Mouse (Mus musculus) hindbrain, embryonic 15.5 days (tissue): ENCODE data around the gene Gjc2. TPM values are rescaled to one million over a fixed set of nuclear protein-coding genes. Genes with fewer than 3 reads are reported as not detected.

Experiments
- ATAC-seq: fragments of 200-750 bp; cut with Nextera tagmentation; 2 replicates; pipeline ENCODE4 v1.8.0; 2017; ENCODE audit warnings: low read depth, moderate number of reproducible peaks, moderate TSS enrichment; ENCODE audit not compliant: low FRiP score
- H3K27ac ChIP-seq: fragments of 300-500 bp; sonication (generic); replicated peaks from 2 replicates; pipeline ENCODE4 v1.5.1; 2015; ENCODE audit warnings: mild to moderate bottlenecking, inconsistent platforms
- H3K27me3 ChIP-seq: fragments of 300-500 bp; sonication (generic); 2 replicates; pipeline ENCODE4 v1.6.1; 2015; ENCODE audit warnings: control low read depth, inconsistent platforms
- H3K36me3 ChIP-seq: fragments of 300-500 bp; sonication (generic); 2 replicates; pipeline ENCODE4 v1.6.1; 2015; ENCODE audit warnings: control low read depth, inconsistent platforms
- H3K4me1 ChIP-seq: fragments of 300-500 bp; sonication (generic); replicated peaks from 2 replicates; pipeline ENCODE4 v1.6.1; 2015; ENCODE audit warnings: control low read depth, inconsistent platforms
- H3K4me2 ChIP-seq: fragments of 300-500 bp; sonication (generic); 2 replicates; pipeline ENCODE4 v1.6.1; 2015; ENCODE audit warnings: moderate library complexity, mild to moderate bottlenecking, inconsistent platforms
- H3K4me3 ChIP-seq: fragments of 300-500 bp; sonication (generic); 2 replicates; pipeline ENCODE4 v1.5.1; 2015; ENCODE audit warnings: mild to moderate bottlenecking, inconsistent platforms
- H3K9ac ChIP-seq: fragments of 300-500 bp; sonication (generic); 2 replicates; pipeline ENCODE4 v1.6.1; 2015; ENCODE audit warnings: inconsistent platforms
- H3K9me3 ChIP-seq: fragments of 300-500 bp; sonication (generic); 2 replicates; pipeline ENCODE4 v1.6.1; 2016; ENCODE audit warnings: control low read depth, inconsistent platforms
- WGBS: fragments of 180-500 bp; shearing (Covaris S2); methylation state at CpG from one replicate; pipeline ENCODE4 v1.1.7; 2015; 5-methylcytosine and 5-hydroxymethylcytosine counted together
- polyA plus RNA-seq: library from polyadenylated mRNA; unstranded; fragments of >200 nt; fragmentation: Nextera tagmentation; extraction: Ambion mirVana; gene quantifications from 2 replicates; pipeline ENCODE4 v1.2.1, GENCODE M21; 2015

The Gjc2 gene
- polyA plus RNA-seq, 1 experiment from 2014 or later: 0.39 TPM

DNA sequence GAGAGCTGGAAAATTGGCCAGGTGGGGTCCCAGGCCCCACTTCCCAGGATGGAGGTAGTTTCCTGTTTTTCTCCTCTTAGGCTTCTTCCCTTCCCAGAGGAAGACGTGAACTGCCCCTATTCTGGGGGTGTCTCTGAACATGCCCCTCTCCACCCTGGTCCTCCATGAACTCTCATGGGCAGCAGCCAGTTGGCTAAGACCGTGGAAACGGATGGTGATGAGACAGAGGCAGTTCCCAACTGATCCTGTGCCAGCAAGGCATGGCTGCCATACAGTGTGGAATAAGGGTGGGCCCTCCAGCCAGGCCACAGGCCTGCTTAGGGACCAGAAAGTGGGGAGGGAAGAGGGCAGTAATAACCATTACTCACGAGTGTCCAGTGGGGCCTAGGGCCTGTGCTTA, 12.5 kb downstream of the Gjc2 start:
- Histone ChIP-seq H3K27ac (no peak overlapping the region), H3K36me3 (no peaks in the 10 kb centered on the region), H3K9me3 (no peaks in the 10 kb centered on the region), H3K27me3 (peaks cover 17% of the 10 kb centered on the region), H3K4me1 (no peaks in the 10 kb centered on the region), H3K4me3 (no peak overlapping the region), H3K9ac (no peak overlapping the region), H3K4me2 (no peak overlapping the region)
- WGBS: 63% methylated on average over 4 of the region's 4 CpGs
- ATAC-seq: no peak

GRCm38 (mm10) chr11:59169807-59170206, 13.2 kb downstream of the Gjc2 start:
- no peaks in the 10 kb centered on the region for H3K36me3 ChIP-seq
- no peak overlapping the region for H3K9ac ChIP-seq
- H3K4me1 ChIP-seq: no peaks in the 10 kb centered on the region
- H3K27ac ChIP-seq: no peak overlapping the region
- H3K9me3 ChIP-seq: no peaks in the 10 kb centered on the region
- peaks cover 9% of the 10 kb centered on the region for H3K27me3 ChIP-seq
- ATAC-seq: no peak
- H3K4me3 ChIP-seq: no peak overlapping the region
- WGBS: 73% methylated on average over 3 of the region's 3 CpGs
- H3K4me2 ChIP-seq: no peak overlapping the region

DNA sequence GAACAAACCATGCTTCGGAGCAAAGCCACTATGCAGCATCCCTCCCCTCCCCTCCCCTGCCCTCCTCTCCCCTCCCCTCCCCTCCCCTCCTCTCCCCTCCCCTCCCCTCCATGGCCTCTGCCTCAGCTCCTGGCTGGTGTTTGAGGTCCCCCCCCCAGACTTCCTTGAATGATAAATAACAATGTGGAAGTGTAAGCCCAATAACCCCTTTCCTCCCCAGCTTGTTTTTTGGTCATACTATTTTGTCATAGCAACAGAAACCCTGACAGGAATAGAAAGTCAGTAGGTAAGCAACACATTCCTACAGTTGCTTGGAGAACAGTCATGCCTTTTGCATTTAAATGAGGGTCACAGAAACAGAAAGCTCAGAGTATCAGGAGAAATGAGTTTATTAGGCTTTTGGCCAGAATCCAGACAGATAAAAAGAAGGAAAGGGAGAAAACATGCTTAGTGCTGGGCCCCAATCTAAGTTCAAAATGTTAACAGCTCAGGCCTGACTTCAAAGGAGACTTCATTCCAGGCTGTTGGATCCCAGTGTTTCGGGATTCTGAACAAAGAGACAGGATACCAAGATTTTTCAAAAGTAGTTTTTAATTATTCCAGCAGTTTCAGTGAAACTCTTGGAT, 17.3 kb downstream of the Gjc2 start:
- Histone ChIP-seq H3K9ac (no peak overlapping the region), H3K4me1 (peaks cover 19% of the 10 kb centered on the region), H3K4me2 (no peak overlapping the region), H3K9me3 (no peaks in the 10 kb centered on the region), H3K4me3 (no peak overlapping the region), H3K27ac (0 out of 2 replicates have a peak overlapping the region, but pooled peaks have one; percentile 38), H3K27me3 (no peaks in the 10 kb centered on the region), H3K36me3 (no peaks in the 10 kb centered on the region)
- ATAC-seq: no peak
- 32% methylated on average over 2 of the region's 2 CpGs for WGBS

DNA sequence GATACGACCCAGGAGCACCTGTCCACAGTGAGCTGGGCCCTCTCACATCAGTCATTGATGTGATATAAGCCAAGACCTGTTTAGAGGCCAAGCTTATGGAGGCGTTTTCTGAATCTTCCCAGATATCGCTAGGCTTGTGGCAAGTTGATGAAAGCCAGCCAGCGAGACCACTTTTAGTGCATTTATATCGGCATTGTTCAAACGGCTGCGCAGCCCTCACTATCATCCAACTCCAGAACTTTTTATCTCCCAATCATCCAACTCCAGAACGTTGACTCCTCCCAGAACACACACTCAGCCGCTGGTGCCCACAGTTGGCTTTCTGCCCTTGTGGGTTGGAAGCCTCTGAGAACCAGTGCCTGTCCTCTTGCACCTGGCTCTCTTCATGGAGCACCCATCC, 18.6 kb downstream of the Gjc2 start:
- Histone ChIP-seq H3K4me1 (peaks cover 19% of the 10 kb centered on the region), H3K36me3 (no peaks in the 10 kb centered on the region), H3K9ac (no peak overlapping the region), H3K27me3 (no peaks in the 10 kb centered on the region), H3K4me2 (peak overlapping the region; percentile 78), H3K4me3 (peak overlapping the region; percentile 65; the same call in 1 of the 2 replicates), H3K27ac (peak overlapping the region; percentile 99), H3K9me3 (no peaks in the 10 kb centered on the region)
- no peak for ATAC-seq
- WGBS: 86% methylated on average over 9 of the region's 9 CpGs

DNA sequence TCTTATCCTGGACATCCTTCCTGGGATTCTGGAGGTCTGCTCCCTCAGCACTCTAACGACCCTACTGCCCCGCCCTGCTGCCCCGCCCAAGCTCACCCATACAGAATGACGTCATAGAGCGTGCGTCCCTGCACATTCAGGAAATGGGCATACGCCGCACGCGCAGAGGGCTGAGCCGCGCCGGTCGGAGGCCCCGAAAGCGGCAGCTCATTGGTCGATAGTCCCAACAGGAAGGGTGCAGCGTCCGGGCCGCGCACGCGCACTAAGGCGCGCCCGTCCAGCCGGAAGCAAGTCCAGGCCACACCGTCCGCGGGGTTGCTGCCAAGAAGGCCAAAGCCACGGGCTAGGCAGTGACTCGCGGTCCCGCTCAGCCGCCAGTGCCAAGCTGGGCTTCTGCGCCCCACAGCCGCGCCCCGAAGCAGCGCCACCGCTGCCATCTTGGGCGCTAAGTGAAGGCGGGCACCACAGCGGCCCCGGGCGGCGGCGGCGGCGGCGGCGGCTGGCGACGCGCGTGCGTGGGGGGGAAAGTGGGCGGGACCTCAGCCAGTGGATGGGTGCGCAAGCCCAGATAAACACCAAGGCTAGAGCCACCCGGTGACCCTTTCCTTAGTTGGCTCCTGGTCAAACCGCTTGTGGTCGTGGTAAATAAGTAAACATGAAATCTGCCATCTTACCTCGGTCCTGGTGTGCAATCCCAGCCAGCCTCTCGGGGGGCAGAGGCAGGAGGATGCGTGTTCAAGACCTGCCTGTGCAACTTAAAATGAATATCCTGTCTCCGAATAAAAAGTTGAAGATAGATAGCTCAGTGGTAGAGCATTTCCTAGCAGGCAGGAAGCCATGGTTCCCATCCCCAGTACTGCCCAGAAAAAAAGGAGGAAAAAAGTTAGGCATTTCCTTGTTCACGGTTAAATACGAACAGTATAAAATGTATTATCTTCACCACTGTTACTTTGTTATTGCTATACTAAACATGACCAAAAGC, 19.5 kb downstream of the Gjc2 start, which contains the start of gene Iba57:
Gene Iba57, minus strand, starts transcription at position 485 of the 982 bp plus-strand sequence.
- WGBS: 4% methylated on average over 66 of the region's 68 CpGs
- H3K27ac ChIP-seq: peak within 1 kb of the TSS; percentile 99

DNA sequence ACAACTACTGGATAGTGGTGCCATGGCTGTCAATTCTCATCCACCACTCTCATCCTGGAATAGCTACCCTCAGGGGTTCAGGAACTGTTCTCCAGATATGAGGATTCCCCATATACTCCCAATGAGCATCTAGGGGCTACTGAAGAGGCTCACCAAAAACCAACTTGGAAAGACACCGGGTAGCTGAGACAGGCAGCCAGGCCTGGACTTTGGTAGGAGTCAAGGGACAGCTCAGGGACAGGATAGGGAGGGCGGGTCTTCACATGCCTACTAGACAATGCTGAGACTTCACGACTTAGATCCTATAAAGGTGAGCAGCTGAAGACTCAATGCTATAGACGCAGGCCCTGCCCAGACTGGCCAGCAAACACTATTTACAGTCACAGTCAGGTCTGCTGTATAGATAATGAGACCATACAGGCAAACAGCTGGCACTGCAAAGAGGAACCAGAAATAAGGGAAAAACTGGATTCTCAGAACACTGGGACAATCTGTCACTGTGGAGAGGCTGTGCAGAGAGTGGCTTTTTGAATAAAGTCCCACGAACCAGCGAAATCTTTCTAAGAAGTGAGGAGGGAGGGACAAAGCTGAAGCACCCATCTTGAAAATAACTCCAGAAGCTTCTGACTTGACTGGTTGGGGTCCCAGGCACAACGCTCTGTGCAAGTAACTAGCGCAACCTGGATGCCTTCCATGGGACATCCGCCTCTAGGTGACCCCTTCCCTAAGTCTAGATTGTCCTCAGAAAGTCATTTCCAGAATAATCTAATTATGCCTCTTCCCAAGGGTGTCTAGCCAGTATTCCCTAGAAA, 20.4 kb downstream of the Gjc2 start:
- no peak for ATAC-seq
- Histone ChIP-seq H3K9ac (peak overlapping the region; percentile 52), H3K4me2 (peak overlapping the region; percentile 78), H3K27me3 (no peaks in the 10 kb centered on the region), H3K4me1 (peaks cover 19% of the 10 kb centered on the region), H3K27ac (peak overlapping the region; percentile 99), H3K9me3 (no peaks in the 10 kb centered on the region), H3K4me3 (peak overlapping the region; percentile 65), H3K36me3 (peaks cover 4% of the 10 kb centered on the region; the same call in 1 of the 2 replicates)
- WGBS: 67% methylated on average over 9 of the region's 9 CpGs

More for the DNA sequence above, 19.5 kb downstream of the Gjc2 start, which contains the start of gene Iba57:
- Histone ChIP-seq H3K9me3 (no peaks in the 10 kb centered on the region), H3K4me2 (peak within 1 kb of the TSS; percentile 78), H3K27me3 (no peaks in the 10 kb centered on the region), H3K4me3 (peak within 1 kb of the TSS; percentile 65), H3K9ac (peak within 1 kb of the TSS; percentile 85), H3K4me1 (peaks cover 19% of the 10 kb centered on the region), H3K36me3 (no peaks in the 10 kb centered on the region)
- peak; percentile 98 for ATAC-seq

DNA sequence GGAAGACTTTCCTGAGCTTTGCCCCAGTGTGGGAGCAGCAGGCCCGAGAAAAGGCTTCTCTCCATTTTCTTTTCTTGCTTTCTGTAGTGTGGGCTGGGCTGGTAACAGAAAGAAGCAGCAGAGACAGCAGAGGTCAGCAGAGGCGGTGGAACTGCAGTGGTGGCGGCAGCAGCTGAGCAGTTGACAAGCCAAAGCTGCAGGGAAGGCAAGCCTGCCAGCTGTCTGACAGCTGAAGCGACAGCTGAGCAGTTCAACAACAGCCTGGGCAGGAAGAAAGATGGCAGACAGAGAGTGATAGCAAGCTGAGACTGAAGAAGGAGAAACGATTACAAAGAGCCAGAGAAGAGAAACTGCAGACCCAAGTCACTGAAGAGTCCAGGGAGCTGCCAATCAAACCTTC, 21.6 kb downstream of the Gjc2 start:
- 69% methylated on average over 5 of the region's 5 CpGs for WGBS
- no peak overlapping the region for H3K27ac ChIP-seq
- H3K9ac ChIP-seq: no peak overlapping the region
- no peak overlapping the region for H3K4me2 ChIP-seq
- peaks cover 11% of the 10 kb centered on the region; the same call in 1 of the 2 replicates for H3K36me3 ChIP-seq
- H3K4me3 ChIP-seq: no peak overlapping the region
- H3K4me1 ChIP-seq: peaks cover 19% of the 10 kb centered on the region
- H3K9me3 ChIP-seq: no peaks in the 10 kb centered on the region
- ATAC-seq: no peak
- no peaks in the 10 kb centered on the region for H3K27me3 ChIP-seq

DNA sequence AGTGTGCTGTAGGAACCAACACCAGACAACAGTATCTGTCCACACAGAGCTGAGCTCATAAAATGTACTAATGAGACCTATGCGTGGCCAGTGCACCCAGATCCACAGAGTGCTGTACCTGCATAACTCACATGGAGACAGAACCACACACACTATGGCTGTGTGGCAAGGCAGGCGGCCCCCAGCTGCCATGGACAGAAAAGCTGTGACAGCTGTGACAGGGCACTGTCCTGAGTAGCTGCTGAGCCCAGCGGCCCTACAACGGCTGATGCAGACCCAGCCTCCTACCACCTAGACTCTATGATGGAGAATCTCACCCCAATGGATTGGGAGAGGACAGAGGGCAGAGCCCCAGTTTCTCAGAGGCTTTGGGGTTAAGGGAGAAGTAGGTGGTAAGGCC, 23.5 kb downstream of the Gjc2 start:
- Histone ChIP-seq H3K27me3 (no peaks in the 10 kb centered on the region), H3K4me1 (peaks cover 19% of the 10 kb centered on the region), H3K4me2 (no peak overlapping the region), H3K9me3 (no peaks in the 10 kb centered on the region), H3K27ac (no peak overlapping the region), H3K36me3 (peaks cover 11% of the 10 kb centered on the region; the same call in 1 of the 2 replicates), H3K4me3 (no peak overlapping the region), H3K9ac (no peak overlapping the region)
- WGBS: 80% methylated on average over 4 of the region's 4 CpGs
- ATAC-seq: no peak

GRCm38 (mm10) chr11:59159099-59159498, 23.9 kb downstream of the Gjc2 start:
- Histone ChIP-seq H3K4me1 (peaks cover 15% of the 10 kb centered on the region), H3K36me3 (peaks cover 11% of the 10 kb centered on the region; the same call in 1 of the 2 replicates), H3K27ac (no peak overlapping the region), H3K27me3 (no peaks in the 10 kb centered on the region), H3K4me3 (no peak overlapping the region), H3K4me2 (no peak overlapping the region), H3K9me3 (no peaks in the 10 kb centered on the region), H3K9ac (no peak overlapping the region)
- WGBS: 91% methylated on average over 13 of the region's 13 CpGs
- ATAC-seq: no peak

GRCm38 (mm10) chr11:59155900-59156299, 27.1 kb downstream of the Gjc2 start:
- H3K36me3 ChIP-seq: peaks cover 11% of the 10 kb centered on the region; the same call in 1 of the 2 replicates
- no peaks in the 10 kb centered on the region for H3K4me1 ChIP-seq
- no peak overlapping the region for H3K27ac ChIP-seq
- ATAC-seq: no peak
- 87% methylated on average over 5 of the region's 5 CpGs for WGBS
- H3K27me3 ChIP-seq: no peaks in the 10 kb centered on the region
- H3K4me2 ChIP-seq: no peak overlapping the region
- no peak overlapping the region for H3K4me3 ChIP-seq
- no peaks in the 10 kb centered on the region for H3K9me3 ChIP-seq
- H3K9ac ChIP-seq: no peak overlapping the region

DNA sequence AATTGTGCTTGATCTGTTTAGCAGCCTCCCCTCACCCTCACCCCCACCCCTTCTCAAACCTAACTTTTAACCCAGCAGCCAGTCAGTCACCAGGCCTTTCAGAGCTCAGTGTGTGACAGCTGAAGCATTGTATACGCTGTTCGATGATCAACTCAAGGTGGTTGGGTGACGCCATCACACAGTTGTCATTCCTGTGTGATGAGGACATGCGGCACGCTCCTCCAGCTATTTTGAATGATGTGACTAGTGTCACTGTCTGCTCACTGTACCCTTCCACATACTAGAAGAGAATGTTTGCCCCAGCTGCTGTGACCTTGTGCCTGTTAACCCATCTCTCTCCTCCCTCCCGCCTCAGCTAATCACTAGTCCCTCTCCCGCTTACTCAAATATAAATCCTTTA, 28.8 kb downstream of the Gjc2 start:
- Histone ChIP-seq H3K4me3 (no peak overlapping the region), H3K27me3 (no peaks in the 10 kb centered on the region), H3K9me3 (no peaks in the 10 kb centered on the region), H3K36me3 (peaks cover 11% of the 10 kb centered on the region; the same call in 1 of the 2 replicates), H3K4me2 (no peak overlapping the region), H3K27ac (no peak overlapping the region), H3K9ac (no peak overlapping the region), H3K4me1 (no peaks in the 10 kb centered on the region)
- no peak for ATAC-seq
- 86% methylated on average over 7 of the region's 7 CpGs for WGBS
